Mouse (Mus musculus): ENCODE measurements at regions not wholly inside any gene's neighbourhood (a gene's known extent, or its start where the extent isn't known, plus 50 kb on each side); places are given as distances from the start of the nearest gene placed in this dataset.

GRCm38 (mm10) chr17:9066633-9067032 lies 78.5 kb downstream of the 1700010I14Rik start:
- DNase-seq (ENCODE audit: low read depth, low spot score) = peak; percentile 25

GRCm38 (mm10) chr17:9068859-9069602 lies 80.9 kb downstream of the 1700010I14Rik start:
- DNase-seq (ENCODE audit: low read depth, low spot score) = no peak

- DNase-seq (ENCODE audit: low read depth, low spot score) = no peak
These were observed 95.5 kb downstream of the 1700010I14Rik start for GRCm38 (mm10) chr17:9083629-9084028.

- no peak for DNase-seq (ENCODE audit: low read depth, low spot score)
These were observed 139.7 kb downstream of the 1700010I14Rik start for GRCm38 (mm10) chr17:9127866-9128265.

GRCm38 (mm10) chr17:9145605-9146223 lies 157.6 kb downstream of the 1700010I14Rik start:
- no peak for DNase-seq (ENCODE audit: low read depth, low spot score)

GRCm38 (mm10) chr17:9150654-9151053 lies 162.5 kb downstream of the 1700010I14Rik start:
- no peak for DNase-seq (ENCODE audit: low read depth, low spot score)

GRCm38 (mm10) chr17:9162148-9162547 lies 174.0 kb downstream of the 1700010I14Rik start:
- DNase-seq (ENCODE audit: low read depth, low spot score) = no peak

- no peak for DNase-seq (ENCODE audit: low read depth, low spot score)
These were observed 174.5 kb downstream of the 1700010I14Rik start for GRCm38 (mm10) chr17:9162676-9163075.

- DNase-seq (ENCODE audit: low read depth, low spot score) = no peak
These were observed 175.2 kb downstream of the 1700010I14Rik start for GRCm38 (mm10) chr17:9163285-9163684.

- no peak for DNase-seq (ENCODE audit: low read depth, low spot score)
These were observed 176.4 kb downstream of the 1700010I14Rik start for GRCm38 (mm10) chr17:9164501-9164900.

- DNase-seq (ENCODE audit: low read depth, low spot score) = peak; percentile 31
These were observed 179.0 kb downstream of the 1700010I14Rik start for GRCm38 (mm10) chr17:9167161-9167560.

GRCm38 (mm10) chr17:9167571-9168201 lies 179.6 kb downstream of the 1700010I14Rik start:
- DNase-seq (ENCODE audit: low read depth, low spot score) = peak; percentile 16

GRCm38 (mm10) chr17:9168411-9168810 lies 180.3 kb downstream of the 1700010I14Rik start:
- DNase-seq (ENCODE audit: low read depth, low spot score) = peak; percentile 85

GRCm38 (mm10) chr17:9169371-9169770 lies 181.2 kb downstream of the 1700010I14Rik start:
- peak; percentile 66 for DNase-seq (ENCODE audit: low read depth, low spot score)

GRCm38 (mm10) chr17:9197160-9197559 lies 209.0 kb downstream of the 1700010I14Rik start:
- no peak for DNase-seq (ENCODE audit: low read depth, low spot score)

GRCm38 (mm10) chr17:9200386-9200785 lies 212.3 kb downstream of the 1700010I14Rik start:
- DNase-seq (ENCODE audit: low read depth, low spot score) = no peak

- no peak for DNase-seq (ENCODE audit: low read depth, low spot score)
These were observed 214.4 kb downstream of the 1700010I14Rik start for GRCm38 (mm10) chr17:9202496-9202895.

- no peak for DNase-seq (ENCODE audit: low read depth, low spot score)
These were observed 211.2 kb upstream of the Gm17728 start for GRCm38 (mm10) chr17:9210626-9211025.

- DNase-seq (ENCODE audit: low read depth, low spot score) = no peak
These were observed 198.8 kb upstream of the Gm17728 start for GRCm38 (mm10) chr17:9223097-9223496.

- DNase-seq (ENCODE audit: low read depth, low spot score) = peak; percentile 50
These were observed 193.8 kb upstream of the Gm17728 start for GRCm38 (mm10) chr17:9227872-9228575.

- DNase-seq (ENCODE audit: low read depth, low spot score) = no peak
These were observed 186.7 kb upstream of the Gm17728 start for GRCm38 (mm10) chr17:9235141-9235571.

- DNase-seq (ENCODE audit: low read depth, low spot score) = no peak
These were observed 163.2 kb upstream of the Gm17728 start for GRCm38 (mm10) chr17:9258646-9259170.

All from forelimb bud, embryonic 11.5 days (tissue).